In the genomic region with DNA sequence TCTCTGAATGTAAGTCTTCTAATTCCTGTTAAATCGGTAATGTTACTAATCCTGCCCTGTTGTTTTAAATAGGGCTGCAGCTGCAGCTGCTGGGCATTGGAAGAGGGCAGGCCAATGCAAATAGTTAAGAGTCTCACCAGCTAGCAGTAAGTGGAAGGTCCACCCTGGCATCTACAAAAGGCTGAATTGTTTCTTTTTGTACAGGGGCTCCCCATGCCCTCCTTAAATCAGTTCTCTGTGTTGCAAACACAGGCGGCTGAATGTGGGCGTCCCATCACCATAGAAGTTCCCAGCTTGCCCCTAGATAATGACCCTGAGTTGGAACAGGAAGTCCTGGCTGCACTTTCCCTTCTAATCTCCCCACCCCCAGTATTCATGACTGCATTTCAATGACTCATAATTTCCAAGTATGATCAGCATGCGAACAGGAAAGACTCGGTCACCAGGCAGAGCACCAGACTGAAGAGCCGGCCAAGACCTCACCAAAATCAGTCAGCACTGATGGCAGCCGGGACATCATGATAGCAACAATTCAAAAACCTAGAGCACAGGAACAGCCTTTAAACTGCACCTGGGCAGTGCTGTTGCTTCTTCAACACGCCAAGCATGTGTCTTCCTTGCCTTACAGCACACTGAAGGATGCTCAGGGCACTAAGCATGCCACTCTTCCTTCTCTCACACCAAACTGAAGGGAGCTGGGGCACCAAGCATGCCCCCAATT, we compare ENCODE assay signal across 8 mouse cellular contexts.
DNase-seq lines count a peak whose midpoint lies in the region; ATAC-seq and TF ChIP-seq lines count a peak whose summit lies in the region.

No protein-coding gene starts in this region.

- no peaks in the 10 kb centered on the region for H3K27me3 ChIP-seq in C2C12 (ENCODE audit: control insufficient read depth, insufficient read depth, insufficient read length)
- no peaks in the 10 kb centered on the region for H3K27me3 ChIP-seq in forebrain, postnatal 0 days (ENCODE audit: insufficient read depth, low read length)
- H3K27me3 ChIP-seq in intestine, postnatal 0 days (replicated peaks; ENCODE audit: control insufficient read depth, insufficient read depth, low read length): no peaks in the 10 kb centered on the region

- no peaks in the 10 kb centered on the region for H3K36me3 ChIP-seq in C2C12 (ENCODE audit: control insufficient read depth, insufficient read depth)
- H3K36me3 ChIP-seq in forebrain, postnatal 0 days (ENCODE audit: insufficient read depth): no peaks in the 10 kb centered on the region
- H3K36me3 ChIP-seq in intestine, postnatal 0 days (ENCODE audit: control insufficient read depth, insufficient read depth): no peaks in the 10 kb centered on the region

- H3K9me3 ChIP-seq in forebrain, postnatal 0 days (ENCODE audit: low read length): no peaks in the 10 kb centered on the region
- no peaks in the 10 kb centered on the region for H3K9me3 ChIP-seq in intestine, postnatal 0 days (ENCODE audit: control insufficient read depth)

- H3K79me2 ChIP-seq in C2C12 (ENCODE audit: control insufficient read depth, insufficient read depth): no peaks in the 10 kb centered on the region

- H3K4me2 ChIP-seq in forebrain, postnatal 0 days (ENCODE audit: low read depth): no peak overlapping the region
- no peak overlapping the region for H3K4me2 ChIP-seq in intestine, postnatal 0 days (replicated peaks; ENCODE audit: low read depth)

- no peak for DNase-seq in forebrain, postnatal 0 days
- peak; percentile 60 for DNase-seq in lung, postnatal 14 days
- peak; percentile 60 for DNase-seq in urinary bladder, postnatal 36 days (ENCODE audit: low spot score in 2 of 2)
- DNase-seq in cerebellum, adult 18-20 months: no peak
- DNase-seq in layer of hippocampus, adult 2 months (ENCODE audit: low spot score in 2 of 2): no peak

- 38% methylated on average over 8 of the region's 8 CpGs for WGBS in forebrain, postnatal 0 days
- WGBS in intestine, postnatal 0 days: 39% methylated on average over 8 of the region's 8 CpGs

- H3K9ac ChIP-seq in forebrain, postnatal 0 days: no peak overlapping the region
- H3K9ac ChIP-seq in intestine, postnatal 0 days (ENCODE audit: low read depth, low read length): no peak overlapping the region

- no peaks in the 10 kb centered on the region for H3K79me3 ChIP-seq in C2C12 (ENCODE audit: low read depth)

- H3K4me1 ChIP-seq in forebrain, postnatal 0 days (ENCODE audit: insufficient read depth): no peaks in the 10 kb centered on the region
- peaks cover 3% of the 10 kb centered on the region for H3K4me1 ChIP-seq in intestine, postnatal 0 days (replicated peaks; ENCODE audit: control insufficient read depth, insufficient read depth, low read length)

- H3K4me3 ChIP-seq in C2C12 (ENCODE audit: insufficient read depth, poor library complexity, severe bottlenecking): no peak overlapping the region
- H3K4me3 ChIP-seq in forebrain, postnatal 0 days (ENCODE audit: low read depth, low read length): no peak overlapping the region
- no peak overlapping the region for H3K4me3 ChIP-seq in intestine, postnatal 0 days (ENCODE audit: low read depth, low read length)
- no peak overlapping the region for H3K4me3 ChIP-seq in layer of hippocampus, adult 2 months

- TF ChIP-seq CTCF in C2C12 (IDR thresholded peaks at IDR 0.05; ENCODE audit: control insufficient read depth, insufficient read depth, insufficient read length): no peak
- no peak for TF ChIP-seq CTCF in forebrain, postnatal 0 days (IDR thresholded peaks at IDR 0.05; ENCODE audit: low read depth)
- no peak for TF ChIP-seq CTCF in intestine, postnatal 0 days (IDR thresholded peaks at IDR 0.05; ENCODE audit: low read depth)
- no peak for TF ChIP-seq CTCF in layer of hippocampus, adult 2 months (conservative IDR thresholded peaks at IDR 0.05)

- no peak overlapping the region for H3K27ac ChIP-seq in forebrain, postnatal 0 days (ENCODE audit: low read depth, low read length)
- H3K27ac ChIP-seq in intestine, postnatal 0 days (ENCODE audit: low read depth, low read length): no peak overlapping the region
- H3K27ac ChIP-seq in layer of hippocampus, adult 2 months: no peak overlapping the region

- peak; percentile 74 for ATAC-seq in activated CD4-positive, CD25-positive, alpha-beta regulatory T cell, adult 4 months
- peak; percentile 71 for ATAC-seq in forebrain, postnatal 0 days
- ATAC-seq in intestine, postnatal 0 days: peak; percentile 71

- no peak overlapping the region for H3ac ChIP-seq in C2C12 (ENCODE audit: control insufficient read depth, insufficient read length, low read depth)

TF ChIP-seq in C2C12, 6 proteins besides CTCF, POLR2A, EP300 and RAD21:
- TF ChIP-seq MAX (IDR thresholded peaks at IDR 0.05) (peak; percentile 46), MYOD1 (IDR thresholded peaks at IDR 0.05; ENCODE audit: control insufficient read depth, insufficient read length, low read depth) (no peak), MYOG (IDR thresholded peaks at IDR 0.05; ENCODE audit: control insufficient read depth, extremely low read depth, insufficient read length) (no peak), FOSL1 (IDR thresholded peaks at IDR 0.05; ENCODE audit: insufficient read depth, low read length, poor library complexity, severe bottlenecking) (peak; percentile 57), USF1 (IDR thresholded peaks at IDR 0.05; ENCODE audit: low read depth) (no peak), CEBPB (IDR thresholded peaks at IDR 0.05; ENCODE audit: low read depth) (no peak)

Comparison
In these comparisons a context has a peak if more than half of its experiments do, and no peak if none do; other contexts are left out.
1. DNase-seq: peak in lung, postnatal 14 days (single experiment) and urinary bladder, postnatal 36 days (2 of 2); none in forebrain, postnatal 0 days (single experiment), cerebellum, adult 18-20 months (0 of 2) and layer of hippocampus, adult 2 months (0 of 2).
2. Peak in every context shown above with its lines, with median percentiles within 50 percentile points of each other: ATAC-seq.